Mouse (Mus musculus): Measurements from ENCODE around the gene Esr2.
"Not testable (repeated sequence)": the region's sequence is repeated elsewhere in the genome, so short reads cannot be mapped to it uniquely, and the experiment has no call there.

Esr2 gene

GRCm38 (mm10) chr12:76177000-76177863 is at the start of gene Esr2:
Esr2 (minus strand) TSS chr12:76177259.
- peak; percentile 76 for DNase-seq (ENCODE audit: low spot score)

GRCm38 (mm10) chr12:76222104-76222503 is 45.0 kb upstream of the Esr2 start:
- DNase-seq (ENCODE audit: low spot score) = not testable (repeated sequence)

DNA sequence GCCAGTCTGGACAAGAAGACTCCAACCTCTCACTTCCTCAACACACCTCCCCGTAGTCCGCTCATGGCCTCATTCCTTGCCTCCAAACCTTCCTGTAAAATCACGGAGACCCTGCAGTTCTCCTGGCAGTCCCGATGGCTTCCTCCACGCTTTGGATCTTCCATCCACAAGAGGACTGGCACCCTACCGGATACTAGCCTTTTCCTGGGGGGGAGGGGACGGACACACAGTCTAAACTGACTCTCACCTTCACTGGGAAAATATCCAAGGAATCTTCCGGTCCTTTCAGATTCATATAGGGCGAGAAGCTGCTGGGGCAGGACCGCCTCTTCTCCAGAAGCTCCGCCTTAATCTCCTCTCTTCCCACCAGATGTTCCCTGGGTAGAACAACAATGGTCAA is 39.7 kb upstream of the Esr2 start:
- DNase-seq (ENCODE audit: low spot score) = no peak

DNA sequence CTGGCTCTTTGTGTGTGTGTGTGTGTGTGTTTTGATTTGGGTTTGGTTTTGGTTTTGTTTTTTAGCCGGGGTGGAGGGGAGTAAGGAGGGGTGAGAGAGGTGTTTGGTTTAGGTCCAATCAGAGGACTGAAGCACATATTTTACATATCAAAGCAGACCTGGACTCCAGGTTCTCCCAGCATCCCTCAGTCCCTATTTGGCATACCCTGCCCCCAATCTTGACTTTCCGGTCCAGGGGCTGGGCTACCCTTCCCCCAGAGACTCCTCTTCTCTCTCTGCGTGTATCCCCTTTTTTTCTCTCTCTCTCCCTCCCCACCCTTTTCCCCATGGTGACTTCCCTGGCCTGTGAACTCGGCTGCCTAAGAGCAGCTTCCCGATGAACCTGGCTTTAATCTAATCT is 38.1 kb upstream of the Esr2 start:
- no peak for DNase-seq (ENCODE audit: low spot score)

GRCm38 (mm10) chr12:76209429-76209974 is 32.4 kb upstream of the Esr2 start:
- DNase-seq (ENCODE audit: low spot score) = no peak

DNA sequence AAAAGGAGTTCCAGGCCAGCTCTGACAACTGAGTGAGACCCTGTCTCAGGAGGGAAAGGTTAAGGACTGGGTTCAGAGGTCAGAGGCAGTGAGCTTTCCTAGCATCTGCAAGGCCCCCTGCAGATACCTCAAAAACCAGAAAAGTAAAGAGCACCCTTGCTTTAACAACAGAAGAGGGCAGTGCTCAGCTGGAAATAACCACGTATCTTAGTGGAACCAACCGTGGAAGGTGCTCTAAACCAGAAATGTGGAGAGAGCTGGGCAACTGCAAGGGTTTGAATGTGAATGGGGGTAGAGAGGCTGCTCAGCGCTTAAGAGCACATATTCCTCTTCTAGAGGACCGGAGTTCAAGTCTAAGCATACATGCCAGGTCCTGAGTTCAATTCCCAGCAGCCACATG is 23.3 kb upstream of the Esr2 start:
- no peak for DNase-seq (ENCODE audit: low spot score)

DNA sequence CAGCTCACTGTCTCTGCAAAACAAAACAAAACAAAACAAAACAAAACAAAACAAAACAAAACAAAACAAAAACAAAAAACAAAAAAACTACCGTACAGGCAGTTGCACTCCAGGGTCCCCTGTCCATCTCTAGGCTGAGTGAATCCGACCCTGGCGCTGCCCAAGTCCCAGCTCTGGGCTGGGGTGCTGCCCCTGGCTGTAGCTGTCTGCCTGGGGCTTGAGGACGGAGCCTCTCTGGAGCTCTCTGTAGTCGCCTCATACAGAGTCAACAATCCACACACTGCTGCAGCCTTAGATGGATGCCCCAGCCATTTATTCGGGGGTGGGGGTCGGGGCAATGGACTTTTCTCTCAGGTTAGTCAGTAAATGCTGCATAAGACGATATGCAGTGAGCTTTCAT is 20.0 kb upstream of the Esr2 start:
- DNase-seq (ENCODE audit: low spot score) = no peak

GRCm38 (mm10) chr12:76196709-76197054 is 19.6 kb upstream of the Esr2 start:
- DNase-seq (ENCODE audit: low spot score) = peak; percentile 95

DNA sequence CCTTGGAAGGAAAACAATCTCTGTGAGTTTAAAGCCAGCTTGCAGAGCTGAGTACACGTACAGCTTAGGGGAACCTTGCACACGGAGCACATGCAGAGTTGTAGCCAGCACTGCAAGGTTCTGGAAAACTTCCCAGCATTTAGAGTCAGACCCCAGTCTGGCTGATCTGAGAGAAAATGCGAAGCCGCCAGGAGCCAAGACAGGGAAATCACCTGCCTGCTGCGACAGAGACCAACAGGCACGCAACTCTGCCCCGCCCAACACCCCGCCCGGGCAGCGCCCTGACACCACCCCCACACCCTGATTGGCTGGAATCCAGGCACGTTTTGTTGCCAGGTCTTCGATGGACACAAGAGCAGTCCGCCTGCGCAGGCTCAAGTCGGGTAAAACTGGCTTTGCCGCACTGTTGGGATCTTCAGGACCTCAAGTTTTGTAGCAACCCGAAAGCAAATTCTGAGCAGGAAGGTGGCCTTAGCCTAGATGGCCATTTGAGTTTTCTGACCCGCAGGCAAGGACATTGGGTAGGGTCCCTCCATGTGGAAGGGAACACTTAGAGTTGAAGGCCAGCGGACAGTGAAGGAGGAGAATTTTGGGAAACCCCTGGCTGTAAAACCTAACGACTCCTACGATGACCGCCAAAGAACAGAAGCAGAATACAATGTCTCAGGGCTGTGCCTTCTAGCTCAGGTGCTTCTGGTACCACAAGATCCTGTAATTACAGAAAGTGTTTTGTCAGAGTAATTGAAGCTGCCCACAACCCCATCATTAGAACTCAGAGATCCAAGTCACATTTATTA is 19.1 kb upstream of the Esr2 start:
- peak; percentile 91 for DNase-seq (ENCODE audit: low spot score)

GRCm38 (mm10) chr12:76194526-76194925 is 17.5 kb upstream of the Esr2 start:
- no peak for DNase-seq (ENCODE audit: low spot score)

GRCm38 (mm10) chr12:76190940-76191339 is 13.9 kb upstream of the Esr2 start:
- peak; percentile 86 for DNase-seq (ENCODE audit: low spot score)

- peak; percentile 48 for DNase-seq (ENCODE audit: low spot score)
Measured at GRCm38 (mm10) chr12:76187849-76188248, 10.8 kb upstream of the Esr2 start.

DNA sequence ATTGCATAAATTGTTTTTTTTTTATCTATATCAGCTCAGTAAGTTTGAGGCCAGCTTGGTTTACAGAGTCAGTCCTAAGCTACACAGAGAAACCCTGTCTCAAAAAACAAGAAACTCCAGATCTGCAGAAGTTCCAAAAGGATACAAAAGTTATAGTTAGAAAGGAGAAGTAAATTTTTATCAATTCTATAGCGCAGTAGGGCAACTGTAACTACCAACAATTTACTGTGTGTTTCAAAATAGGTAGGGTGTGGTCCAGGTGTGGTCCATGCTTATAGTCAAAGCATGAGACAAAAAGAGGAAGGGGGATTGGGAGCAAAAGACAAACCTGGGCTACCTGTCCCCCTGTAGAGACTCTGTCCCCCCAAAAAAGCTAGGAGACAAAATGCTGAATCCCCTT is 9.4 kb upstream of the Esr2 start:
- DNase-seq (ENCODE audit: low spot score) = no peak

DNA sequence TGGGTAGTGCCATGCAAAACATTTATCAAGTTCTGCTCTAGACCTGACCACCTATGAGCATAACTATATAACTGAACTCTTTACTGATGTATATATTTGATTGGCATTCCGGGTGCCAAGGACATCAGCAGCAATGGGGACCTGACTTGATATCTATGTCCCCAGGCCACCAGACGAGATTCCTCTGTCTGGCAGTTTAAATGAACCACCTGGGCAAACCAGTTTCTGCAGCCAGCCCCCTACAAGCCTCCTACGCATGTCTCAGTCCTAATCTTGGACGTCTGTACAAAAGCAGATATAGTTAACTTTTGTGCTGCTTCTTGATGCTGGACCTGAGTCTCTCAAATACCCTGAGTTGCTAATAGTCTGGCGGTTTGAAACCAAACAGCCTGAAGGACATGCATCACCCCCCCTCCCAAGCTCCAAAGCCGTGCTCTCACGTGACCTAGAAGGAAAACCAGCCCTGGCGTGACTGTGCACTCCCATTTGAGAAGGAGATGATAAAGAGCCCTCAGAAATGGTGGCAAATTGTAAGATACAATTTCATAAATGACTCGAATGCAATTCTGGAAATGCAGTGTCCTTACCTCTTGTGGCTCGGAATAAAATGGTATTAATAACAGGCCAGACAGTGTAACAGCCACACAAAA is 8.2 kb upstream of the Esr2 start:
- DNase-seq (ENCODE audit: low spot score) = no peak

DNA sequence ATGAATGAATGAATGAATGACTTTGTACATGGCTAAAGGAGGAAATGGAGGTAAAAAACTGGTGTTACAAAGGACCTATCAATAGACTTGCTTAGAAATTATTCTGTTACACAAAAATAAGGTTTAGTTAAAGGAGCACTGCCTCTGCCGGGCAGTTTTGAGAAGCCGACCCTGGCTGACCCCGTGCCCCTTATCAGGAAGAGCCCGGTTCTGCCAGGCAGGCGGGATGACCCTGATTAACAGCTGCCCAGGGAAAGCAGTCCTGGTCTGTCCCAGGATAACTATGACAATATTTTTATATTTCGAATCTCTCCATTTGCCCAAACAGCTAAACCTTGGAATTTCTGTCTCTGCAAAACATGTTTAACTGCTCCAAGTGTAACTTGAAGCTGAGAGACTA is 7.2 kb upstream of the Esr2 start:
- DNase-seq (ENCODE audit: low spot score) = no peak

DNA sequence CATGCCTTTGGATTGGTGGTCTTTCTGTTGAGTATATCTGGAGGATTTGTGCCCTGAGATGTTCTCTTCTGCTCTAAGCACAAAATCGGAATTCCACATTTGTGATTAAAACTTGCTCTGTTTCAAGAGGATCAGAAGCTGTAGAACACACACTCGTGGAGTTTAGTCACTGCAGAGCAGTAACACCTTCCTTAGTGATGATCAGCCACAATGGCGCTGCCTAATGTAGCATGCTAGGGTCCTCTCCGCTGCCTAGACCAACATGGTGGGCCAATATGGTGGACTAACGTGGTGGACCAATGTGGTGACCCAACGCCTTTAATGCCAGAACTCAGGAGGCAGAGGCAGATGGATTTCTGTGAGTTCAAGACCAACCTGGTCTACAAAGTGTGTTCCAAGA is 5.8 kb upstream of the Esr2 start:
- no peak for DNase-seq (ENCODE audit: low spot score)

- DNase-seq (ENCODE audit: low spot score) = no peak
Measured at GRCm38 (mm10) chr12:76181471-76181870, 4.4 kb upstream of the Esr2 start.

GRCm38 (mm10) chr12:76180442-76180841 is 3.4 kb upstream of the Esr2 start:
- DNase-seq (ENCODE audit: low spot score) = no peak

DNA sequence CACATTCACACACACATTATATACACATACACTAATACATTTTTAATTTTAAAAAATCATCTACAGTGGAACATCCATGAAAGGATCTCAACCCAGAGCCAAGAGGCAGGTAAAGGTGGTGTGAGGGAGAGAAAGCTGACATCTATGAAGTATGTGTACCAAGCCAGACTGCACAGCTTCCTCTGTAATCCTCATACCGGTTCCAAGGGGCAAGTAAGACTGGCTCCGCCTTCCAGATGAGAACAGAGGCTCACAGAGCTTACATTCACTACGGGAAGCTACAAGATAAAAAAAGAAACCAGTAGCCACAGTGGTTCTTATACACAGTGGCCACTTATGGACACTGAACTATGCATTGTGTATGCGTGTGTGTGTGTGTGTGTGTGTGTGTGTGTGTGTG is 2.5 kb upstream of the Esr2 start:
- DNase-seq (ENCODE audit: low spot score) = no peak

- DNase-seq (ENCODE audit: low spot score) = no peak
Measured at GRCm38 (mm10) chr12:76179051-76179450, 2.0 kb upstream of the Esr2 start.

DNA sequence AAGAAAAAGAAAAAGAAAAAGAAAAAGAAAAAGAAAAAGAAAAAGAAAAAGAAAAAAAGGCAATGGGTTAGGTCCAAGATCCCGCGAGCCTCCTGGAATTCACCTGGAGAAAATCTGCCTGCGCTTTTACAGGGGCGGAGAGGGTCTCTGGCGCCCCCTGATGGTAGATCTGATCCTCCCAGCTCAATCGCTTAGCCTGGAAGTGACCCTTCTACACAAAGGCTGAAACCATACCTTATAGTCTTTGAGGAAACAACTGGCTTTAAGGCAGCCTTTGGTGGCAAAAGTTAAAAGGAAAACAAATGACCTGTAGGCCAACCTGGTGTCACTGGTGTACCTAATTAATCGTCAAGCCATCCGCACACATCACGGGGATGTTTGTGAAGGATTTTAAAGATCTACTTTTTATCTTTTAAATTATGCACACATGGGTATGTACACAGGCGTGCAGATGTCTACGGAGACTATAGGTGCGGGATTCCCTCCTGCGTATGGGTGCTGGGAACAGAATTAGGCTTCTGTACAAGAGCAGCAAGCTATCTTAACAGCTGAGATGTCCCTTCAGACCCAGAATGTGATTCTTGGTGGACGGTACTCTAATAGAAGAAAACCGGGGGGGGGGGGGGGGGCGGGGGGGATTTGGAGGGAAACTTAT is 932 bp upstream of the Esr2 start:
- peak; percentile 90 for DNase-seq (ENCODE audit: low spot score)

DNA sequence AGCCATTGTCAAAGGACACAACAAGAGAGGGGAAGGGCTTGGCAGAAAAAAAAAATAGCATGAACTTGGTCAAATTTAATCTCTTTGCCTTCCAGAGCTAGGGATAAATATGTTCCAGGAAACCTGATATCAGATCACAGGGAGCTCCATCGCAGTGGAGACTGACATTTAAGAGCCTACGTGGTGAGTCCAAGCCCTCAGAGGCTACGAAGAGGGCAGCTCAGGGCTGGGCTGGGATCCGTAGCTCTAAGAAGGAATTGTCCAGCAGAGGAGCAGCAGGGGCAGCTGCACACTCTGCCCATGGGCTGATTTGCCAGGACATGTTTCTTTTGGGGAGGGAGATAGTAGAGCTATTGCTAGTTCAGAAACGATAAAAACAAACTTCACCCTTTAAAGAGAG is 11.4 kb downstream of the Esr2 start:
- DNase-seq (ENCODE audit: low spot score) = no peak
